In genomic region chr4:150444068-150444467, GRCm38 (mm10) we compare ENCODE assay signal across 14 mouse cellular contexts.
A peak's percentile ranks its signal among the peaks of the same experiment; 100 is the strongest.
DNase-seq lines count a peak whose midpoint lies in the region; ATAC-seq and TF ChIP-seq lines count a peak whose summit lies in the region.
"Had no signal": no experiment of that assay in that cellular context is flagged by ENCODE, and none has a peak within 500 bp of the region (broad histone marks: within the 10 kb centered on the region; RNA-seq: fewer than 3 reads in every experiment).

No protein-coding gene starts in this region.

- DNase-seq in heart, adult 2 months, result peak in 1 of 2 experiments; percentile 57
- no peak for DNase-seq in heart, postnatal 25 days (ENCODE audit: low spot score)
- DNase-seq in limb, embryonic 10.5 days (ENCODE audit: low spot score), result no peak
- DNase-seq in cerebellum, adult 9-10 months, result peak; percentile 65
- DNase-seq in heart, postnatal 0 days (ENCODE audit: low spot score), result peak; percentile 43
- no peak for DNase-seq in adrenal gland, adult 2 months
- no peak for DNase-seq in retina, embryonic 14.5 days (ENCODE audit: low spot score)
- DNase-seq: liver; lung, adult 2 months had no signal

- no peaks in the 10 kb centered on the region for H3K27me3 ChIP-seq in heart, adult 2 months (ENCODE audit: control insufficient read depth, insufficient read depth, low read length)
- no peaks in the 10 kb centered on the region for H3K27me3 ChIP-seq in limb, embryonic 15.5 days
- no peaks in the 10 kb centered on the region for H3K27me3 ChIP-seq in limb, embryonic 10.5 days (ENCODE audit: low read depth, poor library complexity, severe bottlenecking)
- no peaks in the 10 kb centered on the region for H3K27me3 ChIP-seq in heart, postnatal 0 days (ENCODE audit: control insufficient read depth, insufficient read depth, low read length)
- H3K27me3 ChIP-seq: neural tube, embryonic 12.5 days had no signal

- peak overlapping the region; percentile 75 for H3K27ac ChIP-seq in heart, adult 2 months
- H3K27ac ChIP-seq in limb, embryonic 15.5 days, result 0 out of 2 replicates have a peak overlapping the region, but pooled peaks have one; percentile 4
- H3K27ac ChIP-seq in limb, embryonic 10.5 days, result no peak overlapping the region
- peak overlapping the region; percentile 71 for H3K27ac ChIP-seq in heart, postnatal 0 days (ENCODE audit: low read depth)
- H3K27ac ChIP-seq: forebrain, embryonic 10.5 days; left cerebral cortex, adult 2 months; neural tube, embryonic 12.5 days had no signal

- no peak for TF ChIP-seq CTCF in heart, adult 2 months (IDR thresholded peaks at IDR 0.05)
- TF ChIP-seq CTCF in heart, postnatal 0 days (IDR thresholded peaks at IDR 0.05; ENCODE audit: low read depth), result no peak

- H3K36me3 ChIP-seq in heart, adult 2 months (ENCODE audit: control insufficient read depth, insufficient read depth, low read length), result peaks cover 5% of the 10 kb centered on the region
- H3K36me3 ChIP-seq in limb, embryonic 15.5 days, result no peaks in the 10 kb centered on the region
- H3K36me3 ChIP-seq in limb, embryonic 10.5 days, result peaks cover 38% of the 10 kb centered on the region
- H3K36me3 ChIP-seq in heart, postnatal 0 days (replicated peaks; ENCODE audit: control insufficient read depth, insufficient read depth, low read length), result no peaks in the 10 kb centered on the region

- 48% methylated on average over 3 of the region's 3 CpGs for WGBS in heart, adult 2 months
- WGBS in limb, embryonic 15.5 days, result 76% methylated on average over 3 of the region's 3 CpGs
- WGBS in limb, embryonic 10.5 days, result 91% methylated on average over 3 of the region's 3 CpGs
- 36% methylated on average over 3 of the region's 3 CpGs for WGBS in heart, postnatal 0 days

- H3K9ac ChIP-seq in heart, adult 2 months (ENCODE audit: low read depth, low read length), result no peak overlapping the region
- no peak overlapping the region for H3K9ac ChIP-seq in limb, embryonic 15.5 days
- H3K9ac ChIP-seq in heart, postnatal 0 days (replicated peaks; ENCODE audit: low read depth, low read length), result no peak overlapping the region
- H3K9ac ChIP-seq: neural tube, embryonic 12.5 days had no signal

- H3K9me3 ChIP-seq in limb, embryonic 15.5 days, result no peaks in the 10 kb centered on the region
- H3K9me3 ChIP-seq in limb, embryonic 10.5 days (replicated peaks), result no peaks in the 10 kb centered on the region
- no peaks in the 10 kb centered on the region for H3K9me3 ChIP-seq in heart, postnatal 0 days (replicated peaks; ENCODE audit: control insufficient read depth, low read length)
- H3K9me3 ChIP-seq: forebrain, embryonic 10.5 days; neural tube, embryonic 12.5 days had no signal

- no peak for TF ChIP-seq POLR2A in heart, adult 2 months (IDR thresholded peaks at IDR 0.05; ENCODE audit: insufficient read depth, low read depth, low read length)

- ATAC-seq in limb, embryonic 15.5 days (ENCODE audit: insufficient number of reproducible peaks, low FRiP score, low TSS enrichment, low read depth), result no peak
- ATAC-seq in heart, postnatal 0 days (ENCODE audit: insufficient read depth, low read depth), result peak; percentile 49; the same call in 1 of the 2 replicates
- ATAC-seq: inflammation-experienced regulatory T-cells, adult 6 months had no signal

- no peak overlapping the region for H3K4me2 ChIP-seq in limb, embryonic 15.5 days
- no peak overlapping the region for H3K4me2 ChIP-seq in heart, postnatal 0 days (ENCODE audit: low read depth, low read length)
- H3K4me2 ChIP-seq: neural tube, embryonic 12.5 days had no signal

- no peaks in the 10 kb centered on the region; the same call in none of the 2 replicates for H3K79me2 ChIP-seq in heart, adult 2 months (replicated peaks; ENCODE audit: control insufficient read depth, insufficient read depth, low read length)

- intact Hi-C loops in heart, adult 2 months (cut with DNase I), result no loop called here
- intact Hi-C loops in heart, postnatal 25 days (cut with DNase I), result no loop called here

- TF ChIP-seq EP300 in heart, adult 2 months (IDR thresholded peaks at IDR 0.05; ENCODE audit: insufficient read depth, low read depth, low read length), result 0 out of 2 replicates have a peak, but pooled peaks have one; percentile 52
- TF ChIP-seq EP300 in heart, postnatal 0 days (IDR thresholded peaks at IDR 0.05; ENCODE audit: low read depth), result no peak

- no peak overlapping the region for H3K4me3 ChIP-seq in heart, adult 2 months
- H3K4me3 ChIP-seq in limb, embryonic 15.5 days, result no peak overlapping the region
- H3K4me3 ChIP-seq in limb, embryonic 10.5 days, result no peak overlapping the region
- H3K4me3 ChIP-seq in heart, postnatal 0 days (ENCODE audit: low read depth, low read length), result no peak overlapping the region
- H3K4me3 ChIP-seq: forebrain, embryonic 10.5 days; left cerebral cortex, adult 2 months; neural tube, embryonic 12.5 days had no signal

- H3K4me1 ChIP-seq in heart, adult 2 months (ENCODE audit: control insufficient read depth, insufficient read depth, low read length), result peaks cover 10% of the 10 kb centered on the region
- peaks cover 39% of the 10 kb centered on the region for H3K4me1 ChIP-seq in limb, embryonic 15.5 days
- peaks cover 4% of the 10 kb centered on the region; the same call in 1 of the 2 replicates for H3K4me1 ChIP-seq in limb, embryonic 10.5 days
- peaks cover 36% of the 10 kb centered on the region for H3K4me1 ChIP-seq in heart, postnatal 0 days (ENCODE audit: control insufficient read depth, insufficient read depth)

Comparison
In these comparisons a context has a peak if more than half of its experiments do, and no peak if none do; other contexts are left out.
1. DNase-seq: peak in cerebellum, adult 9-10 months (single experiment) and heart, postnatal 0 days (single experiment); none in heart, postnatal 25 days (single experiment), limb, embryonic 10.5 days (single experiment), adrenal gland, adult 2 months (single experiment) and retina, embryonic 14.5 days (single experiment).